Mouse (Mus musculus) neural tube, embryonic 11.5 days (tissue): ENCODE measurements around the gene Pcsk4. TPM values are rescaled to one million over a fixed set of nuclear protein-coding genes. Genes with fewer than 3 reads are reported as not detected.

Experiments used
- ATAC-seq: fragments of 200-750 bp; cut with Nextera tagmentation; 2 replicates; pipeline ENCODE4 v1.8.0; 2017; ENCODE audit warnings: moderate number of reproducible peaks, mild to moderate bottlenecking, moderate TSS enrichment, moderate library complexity; ENCODE audit not compliant: insufficient read depth, low FRiP score, low TSS enrichment
- DNase-seq: peaks from one replicate; pipeline ENCODE4 v3.0.0-alpha.2; 2015; ENCODE audit warnings: low spot score
- H3K27ac ChIP-seq: fragments of 300-500 bp; sonication (generic); 2 replicates; pipeline ENCODE4 v1.5.1; 2014; ENCODE audit warnings: low read depth, mild to moderate bottlenecking, low read length
- H3K27me3 ChIP-seq: fragments of 300-500 bp; sonication (generic); 2 replicates; pipeline ENCODE4 v1.6.1; 2014; ENCODE audit warnings: mild to moderate bottlenecking, low read length, mixed read lengths; ENCODE audit not compliant: control insufficient read depth, insufficient read depth
- H3K36me3 ChIP-seq: fragments of 300-500 bp; sonication (generic); 2 replicates; pipeline ENCODE4 v1.6.1; 2014; ENCODE audit warnings: mild to moderate bottlenecking, low read length, moderate library complexity, mixed read lengths; ENCODE audit not compliant: control insufficient read depth, insufficient read depth
- H3K4me1 ChIP-seq: fragments of 300-500 bp; sonication (generic); 2 replicates; pipeline ENCODE4 v1.6.1; 2014; ENCODE audit warnings: low read length, mixed read lengths; ENCODE audit not compliant: control insufficient read depth, insufficient read depth
- H3K4me2 ChIP-seq: fragments of 300-500 bp; sonication (generic); 2 replicates; pipeline ENCODE4 v1.6.1; 2014; ENCODE audit warnings: low read depth, mild to moderate bottlenecking, moderate library complexity
- H3K4me3 ChIP-seq: fragments of 300-500 bp; sonication (generic); 2 replicates; pipeline ENCODE4 v1.5.1; 2014; ENCODE audit warnings: low read depth, low read length
- H3K9ac ChIP-seq: fragments of 300-500 bp; sonication (generic); 2 replicates; pipeline ENCODE4 v1.6.1; 2014; ENCODE audit warnings: mild to moderate bottlenecking, low read length
- H3K9me3 ChIP-seq: fragments of 300-500 bp; sonication (generic); 2 replicates; pipeline ENCODE4 v1.6.1; 2016; ENCODE audit warnings: low read length; ENCODE audit not compliant: control insufficient read depth
- WGBS: fragments of 180-500 bp; shearing (Covaris S2); extraction: QIAGEN DNeasy Blood & Tissue Kit; methylation state at CpG from one replicate; pipeline ENCODE4 v1.1.7; 2014; 5-methylcytosine and 5-hydroxymethylcytosine counted together
- polyA plus RNA-seq: library from polyadenylated mRNA; unstranded; fragments of >200 nt; fragmentation: Nextera tagmentation; extraction: Ambion mirVana; gene quantifications from 2 replicates; pipeline ENCODE4 v1.2.1, GENCODE M21; 2014

The Pcsk4 gene
- polyA plus RNA-seq, 1 experiment from 2014 or later, result 2.0 TPM

GRCm38 (mm10) chr10:80312586-80313504, 16.5 kb downstream of the Pcsk4 start:
- no peak overlapping the region for H3K4me3 ChIP-seq
- no peaks in the 10 kb centered on the region for H3K9me3 ChIP-seq
- peaks cover 14% of the 10 kb centered on the region for H3K36me3 ChIP-seq
- no peak overlapping the region for H3K9ac ChIP-seq
- peaks cover 43% of the 10 kb centered on the region for H3K27me3 ChIP-seq
- ATAC-seq, result no peak
- WGBS, result 68% methylated on average over 54 of the region's 54 CpGs
- peaks cover 3% of the 10 kb centered on the region for H3K4me1 ChIP-seq
- DNase-seq, result no peak
- H3K4me2 ChIP-seq, result no peak overlapping the region
- no peak overlapping the region for H3K27ac ChIP-seq

DNA sequence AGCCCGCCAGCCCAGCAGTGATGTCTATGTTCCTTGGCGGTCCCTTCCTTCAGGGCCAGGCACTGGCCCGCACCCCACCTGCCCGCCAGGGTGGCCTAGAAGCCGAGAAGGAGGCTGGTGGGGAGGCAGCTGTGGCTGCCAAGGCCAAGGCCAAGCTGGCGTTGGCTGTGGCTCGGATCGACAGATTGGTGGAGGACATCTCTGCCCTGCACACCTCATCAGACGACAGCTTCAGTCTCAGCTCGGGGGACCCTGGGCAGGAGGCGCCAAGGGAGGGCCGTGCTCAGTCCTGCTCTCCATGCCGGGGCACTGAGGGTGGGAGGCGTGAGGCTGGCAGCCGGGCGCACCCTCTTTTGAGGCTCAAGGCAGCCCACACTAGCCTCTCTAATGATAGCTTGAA, 17.7 kb downstream of the Pcsk4 start:
- Histone ChIP-seq H3K4me3 (no peak overlapping the region), H3K27me3 (peaks cover 40% of the 10 kb centered on the region), H3K4me1 (peaks cover 3% of the 10 kb centered on the region; the same call in 1 of the 2 replicates), H3K27ac (no peak overlapping the region), H3K9me3 (no peaks in the 10 kb centered on the region), H3K36me3 (peaks cover 19% of the 10 kb centered on the region), H3K9ac (no peak overlapping the region), H3K4me2 (no peak overlapping the region)
- ATAC-seq (no peak), DNase-seq (no peak)
- WGBS, result 82% methylated on average over 16 of the region's 16 CpGs

- 10% methylated on average over 25 of the region's 25 CpGs for WGBS
- Histone ChIP-seq H3K4me2 (peak overlapping the region; percentile 26; the same call in 1 of the 2 replicates), H3K27me3 (peaks cover 9% of the 10 kb centered on the region), H3K4me1 (peaks cover 8% of the 10 kb centered on the region), H3K27ac (no peak overlapping the region), H3K36me3 (peaks cover 26% of the 10 kb centered on the region), H3K4me3 (peak overlapping the region; percentile 8; the same call in 1 of the 2 replicates), H3K9me3 (no peaks in the 10 kb centered on the region), H3K9ac (no peak overlapping the region)
- no peak for DNase-seq
- ATAC-seq, result no peak
Measured at GRCm38 (mm10) chr10:80304862-80305261, 24.4 kb downstream of the Pcsk4 start.

DNA sequence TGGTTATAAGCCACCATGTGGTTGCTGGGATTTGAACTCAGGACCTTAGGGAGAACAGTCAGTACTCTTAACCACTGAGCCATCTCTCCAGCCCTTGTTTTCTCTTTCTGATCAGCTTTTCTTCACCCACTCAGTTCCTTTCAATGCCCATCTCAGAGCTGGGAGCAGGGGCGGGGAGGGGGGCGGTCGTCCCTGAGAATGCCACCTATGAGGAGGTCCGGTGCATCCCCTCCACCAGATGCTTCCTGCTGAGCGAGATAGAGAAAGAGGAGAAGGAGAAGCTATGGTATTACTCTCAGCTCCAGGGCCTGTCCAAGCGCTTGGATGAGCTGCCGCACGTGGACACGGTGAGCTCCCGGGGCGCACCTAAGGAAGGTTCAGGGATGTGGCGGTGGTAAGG, 24.8 kb downstream of the Pcsk4 start:
- Histone ChIP-seq H3K36me3 (peaks cover 26% of the 10 kb centered on the region), H3K27ac (no peak overlapping the region), H3K4me1 (peaks cover 12% of the 10 kb centered on the region), H3K4me3 (peak overlapping the region; percentile 8; the same call in 1 of the 2 replicates), H3K4me2 (peak overlapping the region; percentile 26; the same call in 1 of the 2 replicates), H3K9me3 (no peaks in the 10 kb centered on the region), H3K9ac (no peak overlapping the region), H3K27me3 (peaks cover 12% of the 10 kb centered on the region)
- no peak for DNase-seq
- ATAC-seq, result no peak
- 18% methylated on average over 12 of the region's 12 CpGs for WGBS

- H3K9me3 ChIP-seq, result no peaks in the 10 kb centered on the region
- H3K27ac ChIP-seq, result no peak overlapping the region
- DNase-seq (peak; percentile 16), ATAC-seq (no peak)
- H3K36me3 ChIP-seq, result peaks cover 15% of the 10 kb centered on the region
- WGBS, result 12% methylated on average over 9 of the region's 9 CpGs
- H3K9ac ChIP-seq, result peak overlapping the region; percentile 94
- H3K4me3 ChIP-seq, result peak overlapping the region; percentile 61
- H3K4me2 ChIP-seq, result peak overlapping the region; percentile 73
- H3K4me1 ChIP-seq, result peaks cover 16% of the 10 kb centered on the region
- peaks cover 20% of the 10 kb centered on the region for H3K27me3 ChIP-seq
Measured at GRCm38 (mm10) chr10:80302471-80302881, 26.8 kb downstream of the Pcsk4 start.

DNA sequence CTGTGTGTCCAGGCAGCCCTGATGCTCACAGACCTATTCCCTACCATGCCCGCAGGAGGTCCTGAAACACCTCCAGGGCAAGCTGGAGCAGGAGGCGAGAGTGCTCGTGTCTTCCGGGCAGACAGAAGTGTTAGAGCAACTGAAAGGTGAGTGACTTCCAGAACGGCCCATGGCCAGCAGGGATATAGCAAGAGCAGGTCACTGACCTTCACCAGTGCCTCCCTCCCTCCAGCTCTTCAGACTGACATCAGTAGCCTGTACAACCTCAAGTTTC, 27.3 kb downstream of the Pcsk4 start:
- no peak for ATAC-seq
- H3K4me1 ChIP-seq, result peaks cover 17% of the 10 kb centered on the region
- peak overlapping the region; percentile 73 for H3K4me2 ChIP-seq
- no peaks in the 10 kb centered on the region for H3K9me3 ChIP-seq
- H3K4me3 ChIP-seq, result peak overlapping the region; percentile 61
- H3K27me3 ChIP-seq, result peaks cover 20% of the 10 kb centered on the region
- no peak for DNase-seq
- 69% methylated on average over 5 of the region's 5 CpGs for WGBS
- no peak overlapping the region for H3K27ac ChIP-seq
- H3K36me3 ChIP-seq, result peaks cover 12% of the 10 kb centered on the region
- H3K9ac ChIP-seq, result peak overlapping the region; percentile 94

- peaks cover 12% of the 10 kb centered on the region for H3K36me3 ChIP-seq
- peaks cover 22% of the 10 kb centered on the region for H3K4me1 ChIP-seq
- H3K27me3 ChIP-seq, result peaks cover 20% of the 10 kb centered on the region
- peak overlapping the region; percentile 94 for H3K9ac ChIP-seq
- DNase-seq (no peak), ATAC-seq (no peak)
- peak overlapping the region; percentile 61 for H3K4me3 ChIP-seq
- no peaks in the 10 kb centered on the region for H3K9me3 ChIP-seq
- peak overlapping the region; percentile 92 for H3K27ac ChIP-seq
- peak overlapping the region; percentile 73 for H3K4me2 ChIP-seq
- 77% methylated on average over 10 of the region's 10 CpGs for WGBS
Measured at GRCm38 (mm10) chr10:80301256-80302081, 27.8 kb downstream of the Pcsk4 start.

DNA sequence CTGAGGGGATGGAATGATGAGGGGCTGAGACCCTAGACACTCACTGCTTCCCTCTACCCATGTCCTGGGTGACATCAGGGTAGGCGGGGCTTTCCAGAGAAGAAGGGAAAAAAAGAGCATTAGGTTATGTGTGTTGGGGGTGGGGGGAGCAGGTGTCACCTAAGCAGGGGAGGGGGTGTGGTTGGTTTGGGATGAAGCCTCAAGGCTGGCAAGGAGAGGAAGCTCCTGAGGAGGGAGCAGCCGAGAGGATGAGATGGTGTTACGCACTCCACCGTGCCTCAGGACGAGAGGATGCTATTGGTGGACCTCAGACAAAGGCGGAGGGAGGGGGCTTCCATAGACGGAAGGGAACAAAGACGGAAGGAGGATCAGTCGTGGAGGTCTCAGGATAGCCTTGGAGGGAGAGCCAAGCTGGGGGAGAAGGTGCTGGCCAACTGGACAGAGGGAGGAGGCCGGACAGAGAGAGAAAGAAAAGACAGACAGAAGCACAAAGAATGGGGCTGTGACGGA, 28.6 kb downstream of the Pcsk4 start:
- peak; percentile 56 for ATAC-seq
- Histone ChIP-seq H3K36me3 (peaks cover 6% of the 10 kb centered on the region), H3K9me3 (no peaks in the 10 kb centered on the region), H3K9ac (peak overlapping the region; percentile 94), H3K27ac (peak overlapping the region; percentile 92), H3K4me3 (peak overlapping the region; percentile 61), H3K4me2 (peak overlapping the region; percentile 73), H3K27me3 (peaks cover 19% of the 10 kb centered on the region), H3K4me1 (peaks cover 23% of the 10 kb centered on the region)
- DNase-seq, result peak; percentile 78
- 12% methylated on average over 11 of the region's 11 CpGs for WGBS
